Mouse (Mus musculus) CH12.LX (cell line): ENCODE results near the gene Lrrn2. TPM values are rescaled to one million over a fixed set of nuclear protein-coding genes. Genes with fewer than 3 reads are reported as not detected.

Source experiments
- DNase-seq: peaks from one replicate; pipeline ENCODE4 v3.0.0-alpha.2; 2013; ENCODE audit errors: extremely low read depth
- H3K27ac ChIP-seq: 2 replicates; pipeline ENCODE4 v1.5.1; 2012; ENCODE audit warnings: low read depth, mild to moderate bottlenecking, control low read depth, moderate library complexity; ENCODE audit not compliant: insufficient read depth
- H3K27me3 ChIP-seq: replicated peaks from 2 replicates; pipeline ENCODE3; 2012; ENCODE audit warnings: inconsistent platforms
- H3K36me3 ChIP-seq, 2 experiments: replicated peaks in 1 of 2; 2 replicates each; pipeline versions ENCODE3 to v1.6.1; 2012; ENCODE audit warnings: inconsistent platforms in 1 of 2, low read length in 1 of 2, mild to moderate bottlenecking in 1 of 2, mixed read lengths in 1 of 2, moderate library complexity in 1 of 2; ENCODE audit not compliant: control insufficient read depth in 1 of 2, insufficient read depth in 1 of 2
- H3K4me1 ChIP-seq, 2 experiments: 2 replicates each; pipeline ENCODE4 v1.6.1; 2012; ENCODE audit warnings: inconsistent platforms in 1 of 2, moderate library complexity in 1 of 2; ENCODE audit not compliant: insufficient read depth in 2 of 2, control insufficient read depth in 1 of 2
- H3K4me2 ChIP-seq: 2 replicates; pipeline ENCODE4 v1.6.1; 2012; ENCODE audit warnings: low read depth, mild to moderate bottlenecking, control low read depth; ENCODE audit not compliant: poor library complexity, insufficient read depth, severe bottlenecking
- H3K4me3 ChIP-seq, 3 experiments: fragments of 150-350 bp in 1 of 3; sonication (generic) in 1 of 3; replicated peaks in 1 of 3; 2 replicates each; pipeline versions ENCODE3 to v1.5.1; 2011 to 2012; ENCODE audit warnings: low read depth in 2 of 3, low read length in 2 of 3, mild to moderate bottlenecking in 2 of 3, moderate library complexity in 2 of 3, control low read depth in 1 of 3, improper control_type of control experiment in 1 of 3, inconsistent platforms in 1 of 3, mixed read lengths in 1 of 3; ENCODE audit not compliant: poor library complexity in 1 of 3
- H3K79me2 ChIP-seq: replicated peaks from 2 replicates; pipeline ENCODE4 v1.6.1; 2012; ENCODE audit warnings: mild to moderate bottlenecking, moderate library complexity; ENCODE audit not compliant: control insufficient read depth, poor library complexity, insufficient read depth, severe bottlenecking; ENCODE audit errors: extremely low read depth
- H3K9ac ChIP-seq: 2 replicates; pipeline ENCODE4 v1.6.1; 2012; ENCODE audit warnings: low read depth, mild to moderate bottlenecking, control low read depth, moderate library complexity; ENCODE audit not compliant: insufficient read depth
- H3K9me3 ChIP-seq: replicated peaks from 2 replicates; pipeline ENCODE3; 2012; ENCODE audit warnings: low read length, inconsistent platforms, mixed read lengths
- CHD1 ChIP-seq: IDR thresholded peaks from 2 replicates; pipeline ENCODE4 v1.6.1; 2012; ENCODE audit warnings: low read depth, low read length, improper control_type of control experiment, inconsistent platforms
- CTCF ChIP-seq, 2 experiments: IDR thresholded peaks in 1 of 2; conservative IDR thresholded peaks in 1 of 2; 2 replicates each; pipeline ENCODE4 v1.5.1; 2011 to 2012; ENCODE audit warnings: low read depth in 2 of 2, low read length in 2 of 2, improper control_type of control experiment in 1 of 2, inconsistent platforms in 1 of 2, mild to moderate bottlenecking in 1 of 2, moderate library complexity in 1 of 2
- EP300 ChIP-seq: IDR thresholded peaks from 2 replicates; pipeline ENCODE4 v1.6.1; 2011; ENCODE audit warnings: low read length, improper control_type of control experiment
- HCFC1 ChIP-seq: IDR thresholded peaks from 2 replicates; pipeline ENCODE4 v1.6.1; 2012; ENCODE audit warnings: low read depth, mild to moderate bottlenecking, inconsistent platforms, low read length, improper control_type of control experiment
- IRF4 ChIP-seq: IDR thresholded peaks from 2 replicates; pipeline ENCODE4 v1.6.1; 2014; ENCODE audit warnings: low read depth, mild to moderate bottlenecking, inconsistent platforms, low read length, improper control_type of control experiment
- JUN ChIP-seq: IDR thresholded peaks from 2 replicates; pipeline ENCODE4 v1.6.1; 2011; ENCODE audit warnings: low read depth, mild to moderate bottlenecking, low read length, improper control_type of control experiment, moderate library complexity; ENCODE audit not compliant: insufficient read depth
- MAFK ChIP-seq: IDR thresholded peaks from 2 replicates; pipeline ENCODE4 v1.6.1; 2011; ENCODE audit warnings: low read length, improper control_type of control experiment; ENCODE audit not compliant: insufficient replicate concordance
- MEF2A ChIP-seq: IDR thresholded peaks from 2 replicates; pipeline ENCODE4 v1.6.1; 2014; ENCODE audit warnings: low read depth, mild to moderate bottlenecking, inconsistent platforms, low read length, improper control_type of control experiment, borderline replicate concordance
- MXI1 ChIP-seq: IDR thresholded peaks from 2 replicates; pipeline ENCODE4 v1.6.1; 2011; ENCODE audit warnings: mild to moderate bottlenecking, low read depth, low read length, improper control_type of control experiment
- POLR2A ChIP-seq: IDR thresholded peaks from 2 replicates; pipeline ENCODE4 v1.6.1; 2011; ENCODE audit warnings: low read depth, mild to moderate bottlenecking, improper control_type of control experiment, low read length
- POLR2AphosphoS2 ChIP-seq: IDR thresholded peaks from 2 replicates; pipeline ENCODE4 v1.6.1; 2011; ENCODE audit warnings: low read depth, low read length, improper control_type of control experiment
- RAD21 ChIP-seq: IDR thresholded peaks from 2 replicates; pipeline ENCODE4 v1.6.1; 2011; ENCODE audit warnings: low read depth, mild to moderate bottlenecking, low read length, improper control_type of control experiment, moderate library complexity
- SIN3A ChIP-seq: IDR thresholded peaks from 2 replicates; pipeline ENCODE4 v1.6.1; 2012; ENCODE audit warnings: low read length, improper control_type of control experiment, inconsistent platforms
- SMC3 ChIP-seq: IDR thresholded peaks from 2 replicates; pipeline ENCODE4 v1.6.1; 2011; ENCODE audit warnings: low read depth, low read length, improper control_type of control experiment
- TCF12 ChIP-seq: IDR thresholded peaks from 2 replicates; pipeline ENCODE4 v1.6.1; 2014; ENCODE audit warnings: low read depth, mild to moderate bottlenecking, inconsistent platforms, low read length, improper control_type of control experiment
- USF2 ChIP-seq: conservative IDR thresholded peaks from 2 replicates; pipeline ENCODE4 v1.6.1; 2011; ENCODE audit warnings: low read depth, low read length, improper control_type of control experiment
- ZNF384 ChIP-seq: IDR thresholded peaks from 2 replicates; pipeline ENCODE4 v1.6.1; 2012; ENCODE audit warnings: low read depth, low read length, improper control_type of control experiment, inconsistent platforms
- dilution Hi-C: fragments of 300-500 bp; cut with MboI; formaldehyde crosslinking; loops from 2 replicates; pipeline ENCODE4 v1.14.3; 2020; ENCODE audit warnings: low sequenced_read_pairs; ENCODE audit not compliant: extremely low pct_unique_long_range_greater_than_20kb, extremely low pct_ligation_motif_present
- in situ Hi-C: fragments of 300-500 bp; cut with MboI; formaldehyde crosslinking; loops from 3 replicates; pipeline ENCODE4 v1.14.3; 2019; ENCODE audit warnings: low sequenced_read_pairs, low pct_ligation_motif_present, low pct_unique_long_range_greater_than_20kb, mixed read lengths
- polyA plus RNA-seq: library from polyadenylated mRNA; unstranded; fragments of >175 nt; gene quantifications from 2 replicates; pipeline ENCODE4 v1.2.1, GENCODE M21; 2012; ENCODE audit warnings: low read depth; ENCODE audit not compliant: insufficient read length
- total RNA-seq, 2 experiments: library from RNA; depleted of rRNA; stranded (reverse); fragments of 300-350 nt in 1 of 2; fragments of >200 nt in 1 of 2; gene quantifications; 2 replicates each; pipeline ENCODE4 v1.2.3; 2012 to 2014

Gene Lrrn2
- total and polyA plus RNA-seq, 3 experiments: not detected

DNA sequence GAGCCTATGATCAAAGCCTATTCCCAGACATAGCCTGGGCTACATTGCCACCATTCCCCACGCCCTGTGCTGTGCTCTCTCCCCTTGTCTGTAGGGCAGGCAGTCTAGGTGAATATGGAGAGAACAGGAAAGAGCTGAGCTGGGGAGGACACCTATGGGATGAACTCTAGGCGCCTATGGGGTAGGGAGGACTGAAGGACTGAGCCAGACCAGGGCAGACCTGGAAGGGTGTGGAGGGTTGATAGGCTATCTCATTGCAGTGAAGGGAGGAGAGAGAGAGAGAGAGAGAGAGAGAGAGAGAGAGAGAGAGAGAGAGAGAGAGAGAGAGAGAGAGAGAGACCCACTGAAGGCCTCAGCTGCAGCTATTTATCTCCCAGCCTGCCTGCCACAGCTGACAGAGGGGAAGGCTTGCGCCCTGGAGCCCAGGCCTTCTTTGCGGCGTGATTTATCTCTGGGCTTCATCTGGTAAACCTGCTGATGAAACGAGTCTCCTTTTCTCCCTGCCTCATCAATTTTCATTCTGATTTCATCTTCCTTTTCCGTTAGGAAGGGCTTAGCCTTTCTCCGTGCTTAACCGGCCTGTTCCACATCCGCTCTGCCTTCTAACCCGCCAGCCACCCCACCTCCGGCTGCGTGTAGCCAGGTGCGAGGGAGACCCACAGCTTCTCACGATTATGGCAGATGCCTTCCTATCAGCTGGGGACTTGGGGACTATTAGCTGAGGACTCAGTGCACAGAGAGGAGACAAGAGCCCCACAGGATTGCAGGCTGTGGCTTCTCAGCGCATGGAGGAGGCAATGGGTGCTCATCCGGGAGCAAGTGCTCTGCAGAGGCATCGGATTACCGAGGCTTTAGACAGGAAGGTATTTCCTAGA lies 48.2 kb downstream of the Lrrn2 start:
- no peaks in the 10 kb centered on the region for H3K79me2 ChIP-seq
- no peaks in the 10 kb centered on the region for H3K36me3 ChIP-seq
- H3K4me3 ChIP-seq: no peak overlapping the region
- in situ Hi-C loops: no loop called here
- H3K27me3 ChIP-seq: peaks cover 88% of the 10 kb centered on the region
- H3K4me1 ChIP-seq: no peaks in the 10 kb centered on the region
- DNase-seq: no peak
- H3K9ac ChIP-seq: no peak overlapping the region
- TF ChIP-seq MAFK (no peak), USF2 (no peak), POLR2AphosphoS2 (no peak), MXI1 (no peak), JUN (no peak), ZNF384 (no peak), SMC3 (no peak), CTCF (conservative IDR thresholded peaks at IDR 0.05 in 1 of 2, IDR thresholded peaks at IDR 0.05 in 1 of 2; ENCODE audit: low read depth in 2 of 2, low read length in 2 of 2) (no peak), CHD1 (no peak), POLR2A (no peak), TCF12 (no peak), EP300 (no peak), RAD21 (no peak)
- no peak overlapping the region for H3K4me2 ChIP-seq
- peaks cover 2% of the 10 kb centered on the region for H3K9me3 ChIP-seq
- dilution Hi-C loops: no loop called here
- H3K27ac ChIP-seq: no peak overlapping the region

DNA sequence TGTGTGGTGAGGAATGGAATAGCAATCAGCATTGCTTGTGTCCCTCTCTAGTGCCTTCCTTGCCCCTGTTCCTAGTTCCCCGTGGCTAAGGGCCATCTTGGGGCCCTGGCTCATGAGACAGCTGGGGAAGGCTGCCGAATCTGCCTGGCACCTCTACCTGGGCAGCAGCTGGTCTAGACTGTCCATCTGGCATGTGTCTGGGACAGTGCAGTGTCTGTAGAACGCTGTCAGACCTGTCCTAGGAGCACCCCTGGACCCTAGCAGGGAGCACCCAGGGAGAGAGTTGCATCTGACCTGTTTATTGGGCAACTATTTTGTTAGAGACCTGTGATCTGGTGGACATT lies 48.8 kb downstream of the Lrrn2 start:
- Histone ChIP-seq H3K4me3 (no peak overlapping the region), H3K4me2 (no peak overlapping the region)
- dilution Hi-C loops: no loop called here
- TF ChIP-seq HCFC1 (no peak), USF2 (no peak), MXI1 (no peak), MEF2A (no peak), SIN3A (no peak), IRF4 (no peak)
- TF ChIP-seq, all 38 proteins: peak for 0
- DNase-seq: no peak
- Histone ChIP-seq H3K36me3 (no peaks in the 10 kb centered on the region), H3K79me2 (no peaks in the 10 kb centered on the region), H3K4me1 (no peaks in the 10 kb centered on the region), H3K9me3 (peaks cover 2% of the 10 kb centered on the region), H3K9ac (no peak overlapping the region), H3K27me3 (peaks cover 90% of the 10 kb centered on the region), H3K27ac (no peak overlapping the region)
- in situ Hi-C loops: no loop called here
